Mouse (Mus musculus) embryonic facial prominence, embryonic 12.5 days (tissue): Measurements from ENCODE around the gene Zfp42. TPM values are rescaled to one million over a fixed set of nuclear protein-coding genes. Genes with fewer than 3 reads are reported as not detected.

ENCODE experiments used
- ATAC-seq: fragments of 200-750 bp; cut with Nextera tagmentation; 2 replicates; pipeline ENCODE4 v1.8.0; 2017; ENCODE audit not compliant: insufficient number of reproducible peaks, insufficient read depth, low FRiP score, low TSS enrichment
- H3K27ac ChIP-seq: fragments of 300-500 bp; sonication (generic); 2 replicates; pipeline ENCODE4 v1.5.1; 2016; ENCODE audit warnings: mild to moderate bottlenecking
- H3K27me3 ChIP-seq: fragments of 300-500 bp; sonication (generic); 2 replicates; pipeline ENCODE4 v1.6.1; 2016; ENCODE audit warnings: mild to moderate bottlenecking, moderate library complexity
- H3K36me3 ChIP-seq: fragments of 300-500 bp; sonication (generic); 2 replicates; pipeline ENCODE4 v1.6.1; 2016; ENCODE audit warnings: mild to moderate bottlenecking
- H3K4me1 ChIP-seq: fragments of 300-500 bp; sonication (generic); 2 replicates; pipeline ENCODE4 v1.6.1; 2016
- H3K4me2 ChIP-seq: fragments of 300-500 bp; sonication (generic); replicated peaks from 2 replicates; pipeline ENCODE4 v1.6.1; 2016; ENCODE audit warnings: mild to moderate bottlenecking, moderate library complexity
- H3K4me3 ChIP-seq: fragments of 300-500 bp; sonication (generic); 2 replicates; pipeline ENCODE4 v1.5.1; 2016; ENCODE audit warnings: mild to moderate bottlenecking
- H3K9ac ChIP-seq: fragments of 300-500 bp; sonication (generic); 2 replicates; pipeline ENCODE4 v1.6.1; 2016; ENCODE audit warnings: mild to moderate bottlenecking, moderate library complexity
- H3K9me3 ChIP-seq: fragments of 300-500 bp; sonication (generic); 2 replicates; pipeline ENCODE4 v1.6.1; 2016; ENCODE audit warnings: mild to moderate bottlenecking, moderate library complexity
- WGBS: fragments of 180-500 bp; shearing (Covaris S2); methylation state at CpG from one replicate; pipeline ENCODE4 v1.1.7; 2016; 5-methylcytosine and 5-hydroxymethylcytosine counted together
- polyA plus RNA-seq: library from polyadenylated mRNA; unstranded; fragments of >200 nt; fragmentation: Nextera tagmentation; extraction: Ambion mirVana; gene quantifications from 2 replicates; pipeline ENCODE4 v1.2.1, GENCODE M21; 2016

Gene Zfp42
- polyA plus RNA-seq, 1 experiment from 2014 or later: not detected

DNA sequence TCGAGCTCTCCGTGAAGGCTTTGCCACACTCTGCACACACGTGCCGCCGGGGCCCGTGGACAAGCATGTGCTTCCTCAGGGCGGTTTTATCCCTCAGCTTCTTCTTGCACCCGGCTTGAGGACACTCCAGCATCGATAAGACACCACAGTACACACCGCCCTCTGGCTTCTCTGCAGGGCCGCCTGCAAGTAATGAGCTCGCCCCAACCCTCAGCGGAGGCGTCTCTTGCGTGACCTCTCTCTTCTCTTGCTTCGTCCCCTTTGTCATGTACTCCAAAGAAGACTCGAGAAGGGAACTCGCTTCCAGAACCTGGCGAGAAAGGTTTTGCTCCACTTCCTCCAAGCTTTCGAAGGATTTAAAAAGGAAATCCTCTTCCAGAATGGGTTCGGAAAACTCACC lies 11.0 kb downstream of the Zfp42 start:
- no peaks in the 10 kb centered on the region for H3K4me1 ChIP-seq
- H3K9me3 ChIP-seq: no peaks in the 10 kb centered on the region
- H3K27me3 ChIP-seq: no peaks in the 10 kb centered on the region
- ATAC-seq: no peak
- H3K4me3 ChIP-seq: no peak overlapping the region
- no peaks in the 10 kb centered on the region for H3K36me3 ChIP-seq
- H3K9ac ChIP-seq: no peak overlapping the region
- H3K27ac ChIP-seq: no peak overlapping the region
- no peak overlapping the region for H3K4me2 ChIP-seq
- WGBS: 89% methylated on average over 21 of the region's 21 CpGs

DNA sequence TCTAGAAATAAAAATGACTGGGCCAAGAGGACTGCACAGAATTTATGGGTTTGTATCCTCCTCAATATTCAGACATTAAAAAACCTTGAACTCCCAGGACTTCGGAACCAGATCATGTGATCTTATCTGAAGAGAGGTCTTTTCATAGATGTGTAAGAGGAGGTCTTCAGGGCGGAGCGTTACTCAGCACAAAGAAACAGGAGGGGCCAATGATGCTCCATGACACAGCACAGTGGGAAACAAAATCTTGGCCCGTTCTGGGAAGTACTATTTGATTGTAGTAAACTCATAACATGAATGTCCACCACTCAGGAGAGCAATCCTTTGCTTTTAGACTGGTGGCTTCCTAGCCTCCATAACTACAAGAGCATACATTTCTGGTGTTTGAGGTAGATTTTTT lies 12.6 kb downstream of the Zfp42 start:
- Histone ChIP-seq H3K9ac (no peak overlapping the region), H3K4me3 (no peak overlapping the region), H3K9me3 (no peaks in the 10 kb centered on the region), H3K4me2 (no peak overlapping the region), H3K4me1 (no peaks in the 10 kb centered on the region), H3K27me3 (no peaks in the 10 kb centered on the region), H3K27ac (no peak overlapping the region), H3K36me3 (no peaks in the 10 kb centered on the region)
- whole genome bisulfite sequencing: 84% methylated on average over 4 of the region's 4 CpGs
- ATAC-seq: no peak

DNA sequence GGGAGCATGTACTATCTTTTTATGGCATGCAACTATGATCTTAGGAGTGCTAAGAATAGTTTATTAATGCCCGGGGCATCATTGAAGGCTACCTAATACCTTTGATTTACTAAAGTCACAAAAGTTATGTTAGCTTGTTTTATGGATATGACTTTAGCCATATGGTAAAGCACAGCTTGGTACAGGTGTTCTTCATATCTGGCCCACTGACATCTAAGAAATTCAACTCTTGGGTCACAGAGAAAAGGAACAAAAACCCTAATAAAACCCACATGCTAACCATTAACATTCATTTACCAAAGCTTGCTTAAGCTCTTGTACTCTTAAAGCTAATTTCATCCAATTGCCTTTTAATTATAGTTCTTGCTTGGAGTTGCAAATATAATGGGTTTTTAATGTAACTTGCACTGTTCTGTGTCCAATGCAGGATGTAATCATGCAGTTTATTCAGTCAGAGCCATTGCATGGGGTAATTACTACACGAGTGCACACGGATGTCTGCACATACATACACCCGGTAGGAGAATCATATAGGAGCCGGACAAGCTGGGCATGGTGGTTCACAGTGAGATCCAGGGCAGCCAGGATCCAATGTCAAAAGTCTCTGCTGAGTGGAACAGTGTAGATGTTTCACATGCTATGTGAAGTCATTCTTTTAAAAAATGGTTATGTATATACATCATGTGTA lies 16.2 kb downstream of the Zfp42 start:
- Histone ChIP-seq H3K9me3 (no peaks in the 10 kb centered on the region), H3K4me2 (no peak overlapping the region), H3K36me3 (no peaks in the 10 kb centered on the region), H3K27me3 (no peaks in the 10 kb centered on the region), H3K9ac (no peak overlapping the region), H3K4me1 (no peaks in the 10 kb centered on the region), H3K4me3 (no peak overlapping the region), H3K27ac (no peak overlapping the region)
- no peak for ATAC-seq
- 48% methylated on average over 5 of the region's 5 CpGs for WGBS

DNA sequence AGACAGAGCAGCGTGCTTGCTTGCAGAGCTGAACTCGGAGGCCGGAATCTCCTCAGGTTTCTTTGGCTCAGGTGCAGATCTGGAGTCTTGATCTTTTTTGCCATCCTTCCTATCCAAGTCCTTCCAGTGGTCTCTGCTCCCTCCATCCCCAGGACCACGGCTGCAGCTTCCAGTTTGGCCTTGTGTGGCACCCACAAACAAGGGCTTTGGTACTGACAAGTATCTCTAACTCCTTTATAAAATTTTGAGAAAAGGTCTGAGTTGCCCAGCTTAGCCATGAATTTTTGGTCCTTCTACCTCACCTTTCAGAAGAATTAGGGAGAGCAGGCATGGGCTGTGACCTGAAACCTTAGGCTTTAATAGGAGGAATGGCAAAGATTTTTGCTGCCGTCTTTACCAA lies 17.0 kb downstream of the Zfp42 start:
- no peaks in the 10 kb centered on the region for H3K36me3 ChIP-seq
- H3K4me1 ChIP-seq: no peaks in the 10 kb centered on the region
- no peak overlapping the region for H3K4me3 ChIP-seq
- no peaks in the 10 kb centered on the region for H3K27me3 ChIP-seq
- H3K27ac ChIP-seq: no peak overlapping the region
- 81% methylated on average over 5 of the region's 5 CpGs for WGBS
- no peak overlapping the region for H3K9ac ChIP-seq
- H3K4me2 ChIP-seq: no peak overlapping the region
- H3K9me3 ChIP-seq: no peaks in the 10 kb centered on the region
- ATAC-seq: no peak

DNA sequence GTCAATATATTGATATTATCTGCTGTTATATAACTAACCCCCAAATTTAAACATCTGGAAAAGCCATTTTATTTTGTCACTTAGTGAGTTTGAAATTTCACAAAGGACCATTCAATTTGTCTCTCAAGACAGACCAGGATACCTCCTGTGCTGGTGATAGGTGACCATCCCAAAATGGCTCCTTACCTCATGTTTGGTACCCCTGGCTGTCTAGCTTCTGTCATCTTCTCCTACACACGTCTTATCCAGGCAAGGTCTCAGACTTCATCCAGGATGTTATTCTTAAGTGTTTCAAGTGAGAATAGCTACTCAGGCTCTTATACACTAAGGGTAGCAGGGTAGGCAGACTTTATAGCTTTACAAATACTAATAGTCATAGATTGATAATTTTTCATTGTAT lies 17.9 kb downstream of the Zfp42 start:
- no peak overlapping the region for H3K9ac ChIP-seq
- no peaks in the 10 kb centered on the region for H3K36me3 ChIP-seq
- H3K27me3 ChIP-seq: no peaks in the 10 kb centered on the region
- H3K4me3 ChIP-seq: no peak overlapping the region
- no peak overlapping the region for H3K27ac ChIP-seq
- no peaks in the 10 kb centered on the region for H3K4me1 ChIP-seq
- H3K9me3 ChIP-seq: no peaks in the 10 kb centered on the region
- H3K4me2 ChIP-seq: no peak overlapping the region
- 89% methylated on average over 1 of the region's 1 CpGs for WGBS
- no peak for ATAC-seq

DNA sequence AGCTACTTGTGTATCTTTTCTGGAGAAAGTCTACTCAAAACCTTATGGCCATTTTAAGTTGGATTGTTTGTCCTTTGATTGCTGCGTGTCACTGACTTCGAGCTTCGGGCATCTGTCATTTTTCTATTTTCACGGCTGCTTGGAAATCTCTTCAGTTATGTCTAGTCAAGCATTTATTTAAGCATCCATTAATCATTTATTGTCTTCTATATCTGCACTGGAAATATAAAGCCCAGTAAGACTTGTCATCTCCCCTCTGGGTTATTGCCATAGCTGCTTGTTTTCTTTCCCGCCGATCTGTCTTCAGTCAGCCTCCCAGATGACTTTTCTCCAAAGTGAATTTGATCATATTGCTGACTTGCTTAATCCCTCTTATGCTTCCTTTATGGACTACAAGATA lies 19.3 kb downstream of the Zfp42 start:
- ATAC-seq: no peak
- no peaks in the 10 kb centered on the region for H3K4me1 ChIP-seq
- no peak overlapping the region for H3K27ac ChIP-seq
- H3K4me2 ChIP-seq: no peak overlapping the region
- H3K4me3 ChIP-seq: no peak overlapping the region
- no peak overlapping the region for H3K9ac ChIP-seq
- H3K9me3 ChIP-seq: no peaks in the 10 kb centered on the region
- no peaks in the 10 kb centered on the region for H3K27me3 ChIP-seq
- H3K36me3 ChIP-seq: no peaks in the 10 kb centered on the region
- 88% methylated on average over 6 of the region's 6 CpGs for WGBS

DNA sequence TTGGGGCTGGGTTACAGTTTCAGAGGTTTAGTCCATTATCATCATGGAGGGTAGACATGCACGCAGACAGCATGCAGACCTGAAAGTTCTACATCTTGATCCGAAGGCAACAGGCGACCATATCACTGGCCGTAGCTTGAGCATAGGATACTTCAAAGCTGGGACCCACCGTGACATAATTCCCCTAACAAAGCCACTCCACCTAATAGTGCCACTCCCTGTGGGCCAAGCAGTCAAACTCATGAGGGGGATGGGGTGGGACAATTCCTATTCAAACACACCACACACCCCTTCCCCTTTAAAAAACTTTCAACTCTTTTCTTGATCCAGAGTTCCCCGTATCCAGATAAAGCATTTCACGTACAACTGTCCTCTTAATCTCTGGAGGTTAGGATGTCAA lies 23.5 kb downstream of the Zfp42 start:
- H3K36me3 ChIP-seq: no peaks in the 10 kb centered on the region
- H3K9ac ChIP-seq: no peak overlapping the region
- H3K4me3 ChIP-seq: no peak overlapping the region
- H3K4me2 ChIP-seq: no peak overlapping the region
- H3K27ac ChIP-seq: no peak overlapping the region
- no peaks in the 10 kb centered on the region for H3K27me3 ChIP-seq
- no peaks in the 10 kb centered on the region for H3K4me1 ChIP-seq
- WGBS: 87% methylated on average over 7 of the region's 7 CpGs
- no peak for ATAC-seq
- no peaks in the 10 kb centered on the region for H3K9me3 ChIP-seq

DNA sequence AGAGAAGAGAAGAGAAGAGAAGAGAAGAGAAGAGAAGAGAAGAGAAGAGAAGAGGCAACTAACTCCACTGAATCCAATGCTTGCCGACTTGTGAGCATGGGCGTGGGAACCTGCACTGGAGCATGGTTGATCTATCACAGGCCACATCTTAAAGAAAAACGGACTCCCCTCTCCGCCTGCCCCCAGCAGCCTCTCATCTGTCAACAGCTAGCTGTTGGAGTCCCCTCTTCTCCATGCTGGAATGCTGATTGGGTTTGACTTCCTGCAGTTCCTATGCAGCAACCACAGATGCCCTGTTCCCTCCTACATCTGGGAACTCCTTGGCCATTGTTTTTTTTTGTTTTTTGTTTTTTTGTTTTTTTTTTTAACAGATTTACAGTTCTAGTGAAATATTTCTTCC lies 28.4 kb downstream of the Zfp42 start:
- Histone ChIP-seq H3K4me2 (no peak overlapping the region), H3K4me3 (no peak overlapping the region), H3K27ac (no peak overlapping the region), H3K4me1 (no peaks in the 10 kb centered on the region), H3K9ac (no peak overlapping the region), H3K9me3 (no peaks in the 10 kb centered on the region), H3K36me3 (no peaks in the 10 kb centered on the region), H3K27me3 (no peaks in the 10 kb centered on the region)
- 64% methylated on average over 4 of the region's 4 CpGs for WGBS
- no peak for ATAC-seq

DNA sequence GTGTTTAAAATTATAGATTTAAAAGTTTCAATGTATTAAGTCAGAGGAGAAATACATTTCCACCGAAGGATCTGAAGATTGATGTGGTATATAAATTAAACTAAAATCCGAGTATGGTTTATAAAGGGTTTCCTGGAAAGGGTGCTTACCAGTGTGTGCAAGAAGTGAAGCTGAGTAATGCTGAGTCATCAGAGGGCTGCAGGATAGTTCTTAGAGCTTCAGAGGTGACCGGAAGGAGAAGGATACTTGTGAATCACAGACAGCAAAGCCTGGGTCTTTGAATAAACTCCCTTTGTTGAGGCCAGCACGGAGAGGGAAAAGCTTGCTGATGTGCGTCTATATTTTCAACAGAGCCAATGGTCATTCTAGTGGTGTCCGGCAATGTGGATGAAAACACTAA lies 45.8 kb downstream of the Zfp42 start:
- no peak overlapping the region for H3K4me2 ChIP-seq
- WGBS: 85% methylated on average over 6 of the region's 6 CpGs
- no peak for ATAC-seq

DNA sequence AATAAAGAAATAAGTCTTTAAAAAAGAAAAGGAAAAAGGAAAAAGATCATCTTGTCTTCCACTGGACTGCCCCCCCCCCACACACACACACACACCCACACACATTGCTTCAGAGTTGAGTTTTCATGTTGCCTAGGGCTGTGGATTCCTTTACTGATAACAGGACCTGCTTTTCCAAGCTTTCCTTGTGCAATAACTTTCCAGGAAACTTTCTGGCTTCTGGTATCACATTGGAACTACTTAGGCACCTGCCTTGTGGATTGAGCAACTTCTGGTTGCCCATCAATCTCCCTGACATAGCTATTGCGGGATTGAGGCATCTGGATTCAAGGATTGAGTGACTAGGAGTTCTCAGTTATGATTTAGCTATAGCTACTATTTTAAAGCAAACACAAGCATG lies 48.9 kb downstream of the Zfp42 start:
- 83% methylated on average over 1 of the region's 1 CpGs for WGBS
- H3K9ac ChIP-seq: no peak overlapping the region
- no peak overlapping the region for H3K4me2 ChIP-seq
- no peak overlapping the region for H3K27ac ChIP-seq
- no peaks in the 10 kb centered on the region for H3K9me3 ChIP-seq
- H3K36me3 ChIP-seq: no peaks in the 10 kb centered on the region
- H3K27me3 ChIP-seq: no peaks in the 10 kb centered on the region
- no peaks in the 10 kb centered on the region for H3K4me1 ChIP-seq
- no peak for ATAC-seq
- no peak overlapping the region for H3K4me3 ChIP-seq

More for the DNA sequence above, 45.8 kb downstream of the Zfp42 start:
- Histone ChIP-seq H3K36me3 (no peaks in the 10 kb centered on the region), H3K9me3 (no peaks in the 10 kb centered on the region), H3K27me3 (no peaks in the 10 kb centered on the region), H3K9ac (no peak overlapping the region), H3K4me1 (no peaks in the 10 kb centered on the region), H3K4me3 (no peak overlapping the region), H3K27ac (no peak overlapping the region)

DNA sequence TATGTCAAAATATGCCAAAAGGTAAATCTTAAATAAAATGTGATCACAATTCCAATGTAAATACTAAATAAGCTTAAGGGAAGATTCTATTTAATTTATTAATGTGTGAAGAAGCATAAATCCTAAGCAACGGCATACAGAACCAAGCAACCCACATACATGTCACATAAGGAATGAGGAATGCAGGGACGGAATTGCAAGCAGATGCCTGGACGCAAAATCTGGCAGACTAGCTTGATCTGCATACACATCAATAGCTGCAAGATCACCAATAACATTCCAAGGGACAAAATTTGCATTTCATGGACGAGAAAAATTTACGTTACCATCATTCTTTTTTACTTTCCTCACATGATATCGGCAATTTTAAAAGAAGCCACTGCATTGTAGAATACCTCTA lies 51.1 kb downstream of the Zfp42 start:
- Histone ChIP-seq H3K4me3 (no peak overlapping the region), H3K4me2 (no peak overlapping the region), H3K36me3 (no peaks in the 10 kb centered on the region), H3K27me3 (no peaks in the 10 kb centered on the region), H3K27ac (no peak overlapping the region), H3K9me3 (no peaks in the 10 kb centered on the region), H3K9ac (no peak overlapping the region), H3K4me1 (no peaks in the 10 kb centered on the region)
- WGBS: 62% methylated on average over 6 of the region's 6 CpGs
- ATAC-seq: no peak

DNA sequence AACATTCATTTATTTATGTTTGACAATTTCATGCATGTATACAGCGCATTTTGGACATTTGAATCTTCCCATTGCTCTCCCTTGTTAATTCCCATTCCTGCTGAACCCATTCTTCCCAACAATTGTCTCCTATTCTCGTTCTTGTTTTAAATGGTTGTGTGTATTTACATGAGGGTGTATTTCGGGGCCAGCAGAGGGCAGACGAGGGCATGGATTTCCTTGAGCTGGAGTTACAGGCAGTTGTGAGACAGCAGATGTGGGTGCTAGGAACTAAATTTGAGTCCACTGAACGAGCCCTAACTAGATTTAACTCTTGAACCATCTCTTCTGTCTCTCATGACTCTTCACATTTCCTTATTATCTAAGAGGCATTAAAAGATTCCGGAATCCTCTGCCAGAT lies 55.1 kb downstream of the Zfp42 start:
- Histone ChIP-seq H3K4me2 (no peak overlapping the region), H3K9me3 (no peaks in the 10 kb centered on the region), H3K9ac (no peak overlapping the region), H3K36me3 (no peaks in the 10 kb centered on the region), H3K27ac (no peak overlapping the region), H3K4me1 (no peaks in the 10 kb centered on the region), H3K27me3 (no peaks in the 10 kb centered on the region), H3K4me3 (no peak overlapping the region)
- 80% methylated on average over 6 of the region's 6 CpGs for WGBS
- no peak for ATAC-seq

DNA sequence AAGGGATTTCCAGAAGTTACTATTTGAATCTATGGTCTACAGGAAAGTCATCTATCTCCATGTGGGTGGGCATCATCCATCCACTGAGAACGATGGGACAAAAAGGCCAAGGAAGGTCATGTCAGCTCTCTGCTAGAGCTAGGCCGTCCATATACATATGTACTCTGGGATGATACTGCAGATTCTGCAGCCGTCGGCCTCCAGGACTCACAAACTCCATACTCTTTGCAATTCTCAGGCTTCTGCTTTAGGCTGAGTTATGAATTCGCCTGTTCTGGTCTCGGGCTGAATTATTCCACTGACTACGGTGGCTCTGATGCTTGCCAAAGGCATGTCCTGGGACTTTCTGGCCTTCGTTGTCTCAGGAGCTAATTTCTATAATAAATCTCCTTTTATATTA lies 58.1 kb downstream of the Zfp42 start:
- H3K36me3 ChIP-seq: no peaks in the 10 kb centered on the region
- H3K27me3 ChIP-seq: no peaks in the 10 kb centered on the region
- H3K9me3 ChIP-seq: no peaks in the 10 kb centered on the region
- no peak overlapping the region for H3K4me2 ChIP-seq
- WGBS: 90% methylated on average over 8 of the region's 8 CpGs
- H3K9ac ChIP-seq: no peak overlapping the region
- no peak overlapping the region for H3K27ac ChIP-seq
- no peaks in the 10 kb centered on the region for H3K4me1 ChIP-seq
- no peak overlapping the region for H3K4me3 ChIP-seq
- no peak for ATAC-seq
